Mouse (Mus musculus): ENCODE measurements around the gene Pgbd1.

GRCm38 (mm10) chr13:21435476-21435875 is 5.4 kb downstream of the Pgbd1 start:
- TF ChIP-seq CTCF (IDR thresholded peaks at IDR 0.05; ENCODE audit: extremely low read depth, insufficient read depth, low read length) (no peak), POLR2A (IDR thresholded peaks at IDR 0.05; ENCODE audit: extremely low read depth, insufficient read depth, low read length) (no peak)

Measured in cortical plate, adult 2 months (tissue).